Mouse (Mus musculus): ENCODE measurements around the gene Sfxn2. TPM values are rescaled to one million over a fixed set of nuclear protein-coding genes. Genes with fewer than 3 reads are reported as not detected.

Gene Sfxn2
- total RNA-seq, 4 experiments from 2014 or later: 1.6 to 3.0 (median 2.8) TPM

DNA sequence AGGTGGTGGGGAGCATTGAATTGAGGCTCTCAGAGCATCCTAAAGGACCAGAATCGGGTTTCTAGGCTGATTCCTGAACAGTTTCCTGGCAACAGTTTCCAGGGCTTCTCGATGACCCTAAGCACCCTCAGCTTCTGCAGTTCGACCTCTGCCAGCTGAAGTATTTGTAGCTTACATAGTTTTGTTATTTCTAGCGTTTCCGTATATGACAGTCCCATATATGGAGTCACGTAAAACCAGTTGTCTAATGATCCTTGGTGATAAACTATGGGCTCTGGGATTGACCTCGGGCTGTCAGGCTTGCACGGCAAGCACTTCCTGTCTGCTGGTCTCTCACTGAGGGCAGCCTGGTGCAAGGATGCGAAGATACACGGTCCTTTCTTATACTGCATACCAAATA is 52.4 kb downstream of the Sfxn2 start:
- DNase-seq (ENCODE audit: low spot score in 2 of 2): no peak

DNA sequence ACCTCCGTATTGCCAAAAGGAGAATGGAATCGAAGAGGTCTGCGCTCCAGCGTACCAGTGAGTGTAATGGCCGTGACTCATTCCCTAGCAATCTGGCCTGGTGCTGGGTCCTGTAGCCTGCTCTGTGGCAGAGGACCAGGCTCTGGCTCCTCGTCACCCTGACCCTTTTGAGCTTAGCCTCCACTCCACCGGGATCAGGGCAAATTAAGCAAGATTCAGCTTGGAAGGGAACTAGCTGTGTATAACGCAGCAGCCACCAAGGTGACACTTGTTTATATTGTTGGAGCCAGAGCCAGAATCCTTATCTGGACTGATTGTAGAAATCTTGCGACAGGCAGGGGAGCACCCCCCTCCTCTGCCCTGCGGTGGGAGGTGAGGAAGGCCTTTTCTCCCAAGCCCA is 55.2 kb downstream of the Sfxn2 start:
- DNase-seq (ENCODE audit: low spot score in 2 of 2): no peak

- no peak for DNase-seq (ENCODE audit: low spot score in 2 of 2)
Measured at GRCm38 (mm10) chr19:46629807-46630206, 56.6 kb downstream of the Sfxn2 start.

GRCm38 (mm10) chr19:46631637-46632036 is 58.5 kb downstream of the Sfxn2 start:
- no peak for DNase-seq (ENCODE audit: low spot score in 2 of 2)

DNA sequence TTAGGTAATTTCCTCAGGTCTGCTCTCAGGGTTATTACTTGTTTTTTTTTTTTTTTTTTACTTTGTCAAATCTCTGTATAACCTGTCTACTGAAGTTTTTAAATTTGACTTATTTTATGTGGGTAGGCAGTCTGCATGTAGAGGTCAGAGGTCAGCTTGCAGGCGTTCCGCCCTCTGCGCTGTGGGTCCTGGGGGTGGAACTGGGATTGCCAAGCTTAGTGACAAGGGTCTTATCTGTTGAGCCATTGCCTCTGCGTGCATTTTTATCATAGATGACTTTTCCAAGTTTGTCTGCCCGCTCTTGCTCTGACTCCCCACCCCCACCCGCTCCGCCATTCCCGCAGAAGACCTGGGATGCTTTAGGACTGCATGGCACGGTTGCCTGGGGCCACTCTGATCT is 62.6 kb downstream of the Sfxn2 start:
- no peak for DNase-seq (ENCODE audit: low spot score in 2 of 2)

DNA sequence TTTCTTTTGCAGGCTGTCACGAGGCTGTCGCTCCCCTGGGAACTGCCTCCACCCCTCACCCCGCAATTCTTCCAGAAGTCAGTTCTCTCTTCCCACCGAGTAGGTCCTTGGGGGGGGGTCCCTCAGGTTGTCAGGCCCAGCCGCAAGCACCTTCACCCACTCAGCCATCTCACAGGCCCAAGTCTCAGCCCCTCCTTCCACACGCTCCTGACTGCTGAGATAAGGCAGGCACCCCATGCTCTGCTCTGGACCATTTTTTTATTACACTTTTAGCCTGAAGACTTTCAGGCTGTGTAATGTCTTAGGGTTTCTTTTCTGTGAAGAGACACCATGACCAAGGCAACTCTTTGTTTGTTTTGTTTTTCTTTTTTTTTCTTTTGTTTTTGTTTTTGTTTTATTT is 64.4 kb downstream of the Sfxn2 start:
- DNase-seq (ENCODE audit: low spot score in 2 of 2): no peak

- no peak for DNase-seq (ENCODE audit: low spot score in 2 of 2)
Measured at GRCm38 (mm10) chr19:46639053-46639452, 65.9 kb downstream of the Sfxn2 start.

DNA sequence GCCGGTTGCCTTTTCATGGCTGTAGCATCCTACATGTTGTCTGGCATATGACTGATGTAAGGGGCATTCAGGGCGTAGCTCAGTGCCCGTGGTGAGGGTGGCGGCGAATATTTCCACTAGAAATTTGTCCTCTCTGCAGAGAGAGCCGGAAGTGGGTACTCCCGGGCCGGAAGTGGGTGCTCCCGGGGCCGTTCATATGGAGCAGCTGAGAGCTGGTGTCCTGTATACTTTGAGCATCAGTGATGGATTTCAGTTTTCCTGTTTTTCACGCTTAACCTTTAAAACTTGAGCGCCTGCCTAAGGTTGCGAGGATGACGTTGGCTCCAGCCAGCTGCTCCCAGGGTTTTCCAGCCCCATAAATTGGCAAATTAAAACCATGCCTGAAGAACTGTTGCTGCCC is 66.3 kb downstream of the Sfxn2 start:
- no peak for DNase-seq (ENCODE audit: low spot score in 2 of 2)

GRCm38 (mm10) chr19:46640780-46641179 is 67.6 kb downstream of the Sfxn2 start:
- DNase-seq (ENCODE audit: low spot score in 2 of 2): no peak

DNA sequence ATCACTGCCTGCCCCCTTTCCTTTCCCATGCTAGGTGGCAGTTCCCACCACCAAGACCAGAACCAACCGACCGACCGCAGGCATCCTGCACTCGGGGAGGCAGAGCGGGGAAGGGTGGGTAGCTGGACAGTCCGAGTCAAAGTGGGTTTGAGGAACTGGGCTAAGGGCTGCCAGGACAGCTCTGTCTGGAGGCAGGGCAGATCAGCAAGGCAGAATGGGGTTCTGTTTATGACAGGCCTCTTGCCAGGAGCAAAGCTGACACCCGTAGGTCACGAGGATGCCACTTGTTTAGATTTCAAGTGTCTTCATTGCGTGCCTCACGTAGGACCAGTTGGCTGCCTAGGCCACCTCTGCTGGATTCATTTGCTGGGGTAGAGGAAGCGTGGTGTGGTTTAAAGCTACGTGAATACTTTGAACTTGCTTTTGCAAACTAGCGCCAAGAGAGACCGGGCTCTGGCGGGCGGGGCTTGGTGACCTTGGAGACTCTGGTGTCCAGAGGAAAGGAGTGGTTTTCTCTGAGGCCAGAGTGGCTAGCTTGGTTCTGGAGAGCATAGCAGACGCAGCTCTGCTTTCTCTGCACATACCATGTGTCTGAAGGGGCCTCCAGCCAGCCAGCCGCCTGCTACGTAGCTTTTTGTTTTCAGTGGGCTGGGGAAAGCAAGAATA is 68.4 kb downstream of the Sfxn2 start:
- DNase-seq (ENCODE audit: low spot score in 2 of 2): peak; percentile 60 to 74

- no peak for DNase-seq (ENCODE audit: low spot score in 2 of 2)
Measured at GRCm38 (mm10) chr19:46642136-46642753, 69.1 kb downstream of the Sfxn2 start.

GRCm38 (mm10) chr19:46643236-46643635 is 70.1 kb downstream of the Sfxn2 start:
- no peak for DNase-seq (ENCODE audit: low spot score in 2 of 2)

- no peak for DNase-seq (ENCODE audit: low spot score in 2 of 2)
Measured at GRCm38 (mm10) chr19:46644343-46644792, 71.2 kb downstream of the Sfxn2 start.

DNA sequence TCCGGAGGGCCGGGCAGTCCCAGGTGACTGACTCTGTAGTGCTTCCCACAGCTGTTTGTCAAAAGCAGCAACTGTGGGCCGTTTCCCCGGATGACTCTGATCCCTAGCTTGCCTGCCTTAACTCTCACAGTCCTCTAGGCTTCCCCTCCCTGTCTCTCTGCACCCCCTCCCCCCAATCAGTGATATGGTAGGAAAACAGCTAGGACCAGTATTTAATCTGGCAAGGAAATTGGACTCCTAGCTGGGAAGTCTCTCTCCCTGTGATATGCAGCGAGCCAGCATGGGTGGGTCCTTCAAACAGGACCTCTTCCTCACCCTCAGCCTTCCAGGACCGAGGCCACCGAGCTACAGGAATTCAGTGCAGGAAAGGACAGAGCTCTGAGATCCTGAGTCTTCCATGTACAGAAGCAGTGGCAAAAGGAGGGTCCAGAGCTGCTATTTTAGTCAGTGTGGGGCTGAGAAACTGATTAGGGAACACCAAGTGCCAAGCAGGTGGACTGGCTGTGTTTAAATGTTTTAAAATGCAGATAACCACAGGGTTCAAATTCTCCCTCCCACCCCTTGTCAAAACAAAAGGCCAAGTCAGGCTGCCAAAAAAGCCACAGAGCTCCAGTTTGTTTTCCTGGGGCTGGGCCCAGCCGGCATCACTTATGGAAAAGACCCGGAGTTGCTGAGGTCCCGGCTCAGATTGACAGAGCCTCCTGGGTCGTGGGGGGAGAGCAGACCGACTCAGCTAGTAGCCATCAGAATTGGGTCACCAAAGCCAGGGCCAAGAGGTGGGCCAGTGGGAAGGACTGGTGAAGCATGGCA is 71.8 kb downstream of the Sfxn2 start:
- peak in 1 of 2 experiments; percentile 59 for DNase-seq (ENCODE audit: low spot score in 2 of 2)

DNA sequence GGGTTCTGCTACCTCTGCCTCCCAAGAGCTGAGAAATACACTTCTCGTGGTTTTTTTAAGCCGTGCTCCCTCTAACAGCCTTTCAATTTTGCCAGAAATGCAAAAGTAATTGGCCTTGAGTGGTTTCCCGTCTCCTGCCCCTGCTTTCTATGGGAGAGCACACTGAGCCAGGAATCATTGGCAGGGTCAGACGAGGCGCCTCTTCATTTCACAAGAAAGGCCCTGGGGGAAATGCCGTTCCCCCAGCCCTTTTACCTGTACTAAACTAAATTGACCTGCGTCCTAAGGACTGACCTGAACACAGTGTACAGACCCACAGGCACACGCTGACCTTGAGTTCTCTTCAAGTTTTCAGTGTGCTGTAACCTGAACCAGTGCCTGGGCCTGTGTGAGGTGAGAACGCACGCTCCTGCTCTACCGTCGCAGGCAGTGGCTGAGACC is 72.9 kb downstream of the Sfxn2 start:
- DNase-seq (ENCODE audit: low spot score in 2 of 2): no peak

- DNase-seq (ENCODE audit: low spot score in 2 of 2): no peak
Measured at GRCm38 (mm10) chr19:46647254-46647653, 74.1 kb downstream of the Sfxn2 start.

Other genes with a start within 250 kb of the Sfxn2 start
- under 1 TPM in 2 of 4 experiments, not detected in 2; 0.15 to 0.19 TPM for gene Psd, start 246.2 kb upstream of the Sfxn2 start, total RNA-seq (2022)
- gene Fbxl15, start 245.2 kb upstream of the Sfxn2 start, total RNA-seq (2022): 1 to 10 TPM; 2.0 to 3.9 (median 3.0) TPM
- 10 to 100 TPM; 57.5 to 66.3 (median 64.3) TPM for gene Cuedc2, start 234.7 kb upstream of the Sfxn2 start, total RNA-seq (2022)
- gene Mfsd13a, start 232.2 kb upstream of the Sfxn2 start, total RNA-seq (2022): 1 to 10 TPM; 1.1 to 2.2 (median 1.9) TPM
- under 1 TPM in 3 of 4 experiments, not detected in 1; 0.27 to 0.35 (median 0.29) TPM for gene 2310034G01Rik, start 223.1 kb upstream of the Sfxn2 start, total RNA-seq (2022)
- gene Actr1a, start 177.6 kb upstream of the Sfxn2 start, total RNA-seq (2022): 10 to 100 TPM; 56.5 to 61.5 (median 59.3) TPM
- 1 to 10 TPM; 4.5 to 5.7 (median 5.3) TPM for gene Sufu, start 176.5 kb upstream of the Sfxn2 start, total RNA-seq (2022)
- 10 to 100 TPM; 22.0 to 24.0 (median 22.7) TPM for gene Trim8, start 71.7 kb upstream of the Sfxn2 start, total RNA-seq (2022)
- 10 to 100 TPM; 51.1 to 76.4 (median 62.8) TPM for gene Arl3, start 167 bp upstream of the Sfxn2 start, total RNA-seq (2022)
- 100 to 1,000 TPM in 1 of 4 experiments, 10 to 100 TPM in 3; 56.9 to 103 (median 59.7) TPM for gene Wbp1l, start 25.7 kb downstream of the Sfxn2 start, total RNA-seq (2022)
- not detected for gene Cyp17a1, start 99.8 kb downstream of the Sfxn2 start, total RNA-seq (2022)
- 10 to 100 TPM; 12.0 to 14.7 (median 12.6) TPM for gene Borcs7, start 116.5 kb downstream of the Sfxn2 start, total RNA-seq (2022)
- gene As3mt, start 134.1 kb downstream of the Sfxn2 start, total RNA-seq (2022): 100 to 1,000 TPM in 1 of 4 experiments, 10 to 100 TPM in 3; 83.6 to 105 (median 90.4) TPM
- 1 to 10 TPM; 2.7 to 3.7 (median 3.2) TPM for gene Cnnm2, start 188.2 kb downstream of the Sfxn2 start, total RNA-seq (2022)

All from gastrocnemius, adult 8-10 months (tissue).